Mouse (Mus musculus) liver, embryonic 16.5 days (tissue): ENCODE data around the gene Csta1. TPM values are rescaled to one million over a fixed set of nuclear protein-coding genes. Genes with fewer than 3 reads are reported as not detected.
"Not testable (repeated sequence)": the region's sequence is repeated elsewhere in the genome, so short reads cannot be mapped to it uniquely, and the experiment has no call there.

Source experiments
- ATAC-seq: fragments of 200-750 bp; cut with Nextera tagmentation; 2 replicates; pipeline ENCODE4 v1.8.0; 2017; ENCODE audit warnings: low read depth, mild to moderate bottlenecking, moderate number of reproducible peaks, moderate library complexity
- H3K27ac ChIP-seq: fragments of 300-500 bp; sonication (generic); 2 replicates; pipeline ENCODE4 v1.5.1; 2014; ENCODE audit warnings: mild to moderate bottlenecking, low read length
- H3K27me3 ChIP-seq: fragments of 300-500 bp; sonication (generic); 2 replicates; pipeline ENCODE4 v1.6.1; 2014; ENCODE audit warnings: low read depth, low read length, mixed read lengths; ENCODE audit not compliant: control insufficient read depth, insufficient read depth
- H3K36me3 ChIP-seq: fragments of 300-500 bp; sonication (generic); 2 replicates; pipeline ENCODE4 v1.6.1; 2014; ENCODE audit warnings: mild to moderate bottlenecking; ENCODE audit not compliant: control insufficient read depth, insufficient read depth
- H3K4me1 ChIP-seq: fragments of 300-500 bp; sonication (generic); 2 replicates; pipeline ENCODE4 v1.6.1; 2014; ENCODE audit warnings: low read depth, low read length, mixed read lengths; ENCODE audit not compliant: control insufficient read depth
- H3K4me2 ChIP-seq: fragments of 300-500 bp; sonication (generic); 2 replicates; pipeline ENCODE4 v1.6.1; 2014; ENCODE audit warnings: low read depth, low read length, mixed read lengths
- H3K4me3 ChIP-seq: fragments of 300-500 bp; sonication (generic); 2 replicates; pipeline ENCODE4 v1.5.1; 2014; ENCODE audit warnings: low read depth, mild to moderate bottlenecking, low read length
- H3K9ac ChIP-seq: fragments of 300-500 bp; sonication (generic); 2 replicates; pipeline ENCODE4 v1.6.1; 2014; ENCODE audit warnings: low read depth, low read length
- H3K9me3 ChIP-seq: fragments of 300-500 bp; sonication (generic); replicated peaks from 2 replicates; pipeline ENCODE4 v1.6.1; 2016; ENCODE audit warnings: low read length; ENCODE audit not compliant: control insufficient read depth
- WGBS: fragments of 180-500 bp; shearing (Covaris S2); extraction: QIAGEN DNeasy Blood & Tissue Kit; methylation state at CpG from one replicate; pipeline ENCODE4 v1.1.7; 2014; ENCODE audit not compliant: insufficient replicate concordance; 5-methylcytosine and 5-hydroxymethylcytosine counted together
- polyA plus RNA-seq: library from polyadenylated mRNA; unstranded; fragments of >200 nt; fragmentation: Nextera tagmentation; extraction: Ambion mirVana; gene quantifications from 2 replicates; pipeline ENCODE4 v1.2.1, GENCODE M21; 2015

Gene Csta1
- 0.02 and 0.04 TPM in 2 replicates for polyA plus RNA-seq

DNA sequence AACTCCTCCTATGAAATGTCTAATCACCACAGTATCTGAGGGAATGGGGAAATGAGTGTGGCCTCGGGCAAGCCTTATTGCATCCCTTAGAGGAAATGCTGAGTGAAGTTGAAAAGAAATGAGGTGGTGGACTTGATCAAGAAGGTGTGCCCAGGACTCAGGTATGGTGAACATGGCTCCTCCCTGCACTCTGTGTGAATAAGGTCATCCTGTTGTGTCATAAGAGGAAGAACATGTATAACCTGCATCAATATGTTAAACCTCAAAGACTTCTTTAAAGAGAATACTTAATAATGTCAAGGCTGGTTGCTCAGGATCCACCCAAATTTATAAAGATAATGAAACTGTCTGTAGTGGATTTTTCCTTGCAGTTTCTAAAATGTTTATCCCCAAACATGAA, at the start of gene Csta1:
Gene Csta1 (minus strand): TSS at position 101 of the 400 bp plus-strand sequence.
- Histone ChIP-seq H3K4me2 (no peak within 1 kb of the TSS), H3K27ac (no peak within 1 kb of the TSS), H3K27me3 (no peaks in the 10 kb centered on the region), H3K36me3 (no peaks in the 10 kb centered on the region), H3K4me3 (no peak within 1 kb of the TSS), H3K9me3 (no peaks in the 10 kb centered on the region), H3K4me1 (no peaks in the 10 kb centered on the region), H3K9ac (no peak within 1 kb of the TSS)
- 32% methylated on average over 1 of the region's 1 CpGs for WGBS
- no peak for ATAC-seq

GRCm38 (mm10) chr16:36179910-36180309, 48.9 kb upstream of the Csta1 start:
- Histone ChIP-seq H3K9me3 (no peaks in the 10 kb centered on the region), H3K36me3 (no peaks in the 10 kb centered on the region), H3K4me3 (no peak overlapping the region), H3K4me2 (no peak overlapping the region), H3K4me1 (no peaks in the 10 kb centered on the region), H3K9ac (no peak overlapping the region), H3K27ac (no peak overlapping the region), H3K27me3 (no peaks in the 10 kb centered on the region)
- ATAC-seq: no peak
- 51% methylated on average over 2 of the region's 2 CpGs for WGBS

GRCm38 (mm10) chr16:36176108-36176507, 45.1 kb upstream of the Csta1 start:
- Histone ChIP-seq H3K9me3 (no peaks in the 10 kb centered on the region), H3K27me3 (no peaks in the 10 kb centered on the region), H3K4me2 (no peak overlapping the region), H3K4me1 (no peaks in the 10 kb centered on the region), H3K27ac (no peak overlapping the region), H3K9ac (no peak overlapping the region), H3K4me3 (no peak overlapping the region), H3K36me3 (no peaks in the 10 kb centered on the region)
- no peak for ATAC-seq

GRCm38 (mm10) chr16:36167841-36168240, 36.8 kb upstream of the Csta1 start:
- not testable (repeated sequence) for H3K4me1 ChIP-seq, H3K27me3 ChIP-seq, ATAC-seq, H3K27ac ChIP-seq, H3K36me3 ChIP-seq, H3K9me3 ChIP-seq, H3K4me3 ChIP-seq, H3K9ac ChIP-seq, H3K4me2 ChIP-seq
- WGBS: 72% methylated on average over 9 of the region's 10 CpGs

- ATAC-seq: no peak
- no peak within 1 kb of the TSS for H3K9ac ChIP-seq
- H3K27ac ChIP-seq: no peak within 1 kb of the TSS
- H3K4me1 ChIP-seq: no peaks in the 10 kb centered on the region
- H3K4me2 ChIP-seq: no peak within 1 kb of the TSS
- no peak within 1 kb of the TSS for H3K4me3 ChIP-seq
- H3K27me3 ChIP-seq: no peaks in the 10 kb centered on the region
- H3K9me3 ChIP-seq: no peaks in the 10 kb centered on the region
- H3K36me3 ChIP-seq: no peaks in the 10 kb centered on the region
These were observed 25.4 kb upstream of the Csta1 start, which contains the start of gene Stfa2l1 for GRCm38 (mm10) chr16:36156402-36156975. Gene Stfa2l1 (plus strand): TSS chr16:36156811.

DNA sequence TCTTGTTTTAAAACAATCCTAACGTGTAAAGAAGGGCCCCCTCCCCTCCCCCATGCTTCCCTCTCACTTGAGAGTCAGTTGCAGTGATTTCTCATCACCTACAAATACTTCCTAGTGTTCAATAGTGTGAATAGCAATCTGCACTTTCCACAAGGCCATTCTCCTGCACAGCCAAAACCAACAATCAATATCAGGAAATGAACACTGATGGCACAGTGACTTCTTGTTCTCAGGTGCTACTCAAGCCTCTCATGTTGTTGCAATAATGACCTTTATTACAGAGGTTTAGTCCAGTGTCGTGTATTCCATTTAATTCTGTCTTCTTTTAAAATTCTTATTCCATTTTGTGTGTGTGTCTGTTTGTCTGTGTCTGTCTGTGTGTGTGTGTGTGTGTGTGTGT, 7.2 kb upstream of the Csta1 start:
- Histone ChIP-seq H3K27me3 (no peaks in the 10 kb centered on the region), H3K4me3 (no peak overlapping the region), H3K4me2 (no peak overlapping the region), H3K4me1 (no peaks in the 10 kb centered on the region), H3K36me3 (no peaks in the 10 kb centered on the region), H3K27ac (no peak overlapping the region), H3K9me3 (no peaks in the 10 kb centered on the region), H3K9ac (no peak overlapping the region)
- WGBS: 44% methylated on average over 2 of the region's 2 CpGs
- ATAC-seq: no peak

GRCm38 (mm10) chr16:36128092-36128491, 2.9 kb downstream of the Csta1 start:
- 66% methylated on average over 7 of the region's 7 CpGs for WGBS
- Histone ChIP-seq H3K36me3 (no peaks in the 10 kb centered on the region), H3K4me3 (no peak overlapping the region), H3K9me3 (no peaks in the 10 kb centered on the region), H3K4me1 (no peaks in the 10 kb centered on the region), H3K9ac (no peak overlapping the region), H3K4me2 (no peak overlapping the region), H3K27ac (no peak overlapping the region), H3K27me3 (no peaks in the 10 kb centered on the region)
- ATAC-seq: no peak

GRCm38 (mm10) chr16:36115751-36116150, 15.3 kb downstream of the Csta1 start:
- H3K4me3 ChIP-seq, H3K4me1 ChIP-seq, H3K27ac ChIP-seq, H3K9me3 ChIP-seq, H3K9ac ChIP-seq, H3K36me3 ChIP-seq, ATAC-seq, H3K4me2 ChIP-seq, H3K27me3 ChIP-seq: not testable (repeated sequence)
- 65% methylated on average over 6 of the region's 6 CpGs for WGBS

- not testable (repeated sequence) for H3K27ac ChIP-seq, H3K4me3 ChIP-seq, H3K9me3 ChIP-seq, H3K27me3 ChIP-seq, H3K9ac ChIP-seq, H3K4me2 ChIP-seq, ATAC-seq, H3K36me3 ChIP-seq, H3K4me1 ChIP-seq
These were observed 19.6 kb downstream of the Csta1 start for GRCm38 (mm10) chr16:36111486-36111885.
